Mouse (Mus musculus) monocyte, adult 2 months (primary cell): ENCODE measurements around the gene Ubr1.

Experiments used
- DNase-seq, 2 experiments: peaks; one replicate each; pipeline ENCODE4 v3.0.0; 2022; ENCODE audit warnings: low spot score in 2 of 2, low read depth in 1 of 2

Ubr1 gene

GRCm38 (mm10) chr2:120863389-120863788, 107.1 kb downstream of the Ubr1 start:
- no peak for DNase-seq

- no peak for DNase-seq
Measured at GRCm38 (mm10) chr2:120860699-120861098, 109.8 kb downstream of the Ubr1 start.

GRCm38 (mm10) chr2:120858131-120858530, 112.4 kb downstream of the Ubr1 start:
- DNase-seq = no peak

GRCm38 (mm10) chr2:120853151-120853550, 117.4 kb downstream of the Ubr1 start:
- no peak for DNase-seq

- no peak for DNase-seq
Measured at GRCm38 (mm10) chr2:120852626-120853025, 117.9 kb downstream of the Ubr1 start.

- peak; percentile 78 to 87 for DNase-seq
Measured at GRCm38 (mm10) chr2:120850424-120851082, 120.0 kb downstream of the Ubr1 start, which contains the start of gene Ttbk2. Gene Ttbk2 (minus strand): TSS chr2:120850604.

GRCm38 (mm10) chr2:120849449-120850423, 120.8 kb downstream of the Ubr1 start, which contains the start of gene Cdan1:
Gene Cdan1 (minus strand): TSS chr2:120850128.
- no peak for DNase-seq

GRCm38 (mm10) chr2:120845280-120845679, 125.2 kb downstream of the Ubr1 start:
- no peak for DNase-seq

GRCm38 (mm10) chr2:120843990-120844389, 126.5 kb downstream of the Ubr1 start:
- no peak for DNase-seq

- DNase-seq = no peak
Measured at GRCm38 (mm10) chr2:120841211-120841610, 129.3 kb downstream of the Ubr1 start.

- DNase-seq = no peak
Measured at GRCm38 (mm10) chr2:120835167-120835566, 135.3 kb downstream of the Ubr1 start.

GRCm38 (mm10) chr2:120826936-120827638, 143.4 kb downstream of the Ubr1 start:
- DNase-seq = no peak
